Mouse (Mus musculus): ENCODE data around the gene Riok1. TPM values are rescaled to one million over a fixed set of nuclear protein-coding genes. Genes with fewer than 3 reads are reported as not detected.

Gene Riok1
- polyA plus RNA-seq, 1 experiment from 2014 or later: 37.7 TPM

DNA sequence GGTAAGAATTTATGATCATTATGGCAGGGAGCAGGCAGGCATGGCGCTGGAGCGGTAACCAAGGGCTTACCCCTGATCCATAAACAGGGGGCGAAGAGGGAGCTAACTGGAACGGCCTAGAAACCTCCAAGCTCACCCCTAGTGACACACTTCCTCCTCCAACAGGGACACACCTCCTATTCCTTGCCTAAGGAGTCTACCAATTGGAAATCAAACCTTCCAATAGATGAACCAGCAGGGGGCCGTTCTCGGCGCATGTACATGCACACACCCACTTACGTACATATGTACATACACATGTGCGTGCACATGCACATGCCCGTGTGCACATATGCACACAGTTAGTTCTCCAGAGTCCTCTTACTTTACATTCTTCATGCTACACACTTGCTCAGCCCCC is 67.7 kb downstream of the Riok1 start:
- WGBS: 88% methylated on average over 10 of the region's 10 CpGs
- no peak for ATAC-seq
- no peaks in the 10 kb centered on the region for H3K36me3 ChIP-seq (ENCODE audit: control insufficient read depth, insufficient read depth, low read length)
- no peak overlapping the region for H3K4me3 ChIP-seq (ENCODE audit: low read length)
- no peaks in the 10 kb centered on the region for H3K9me3 ChIP-seq (ENCODE audit: control insufficient read depth, low read length)
- no peaks in the 10 kb centered on the region for H3K4me1 ChIP-seq (ENCODE audit: control insufficient read depth, insufficient read depth, low read length)
- no peak overlapping the region for H3K27ac ChIP-seq (ENCODE audit: low read length)
- no peak overlapping the region for H3K9ac ChIP-seq (ENCODE audit: low read depth, low read length)
- no peak overlapping the region for H3K4me2 ChIP-seq (ENCODE audit: low read depth, low read length)
- no peaks in the 10 kb centered on the region for H3K27me3 ChIP-seq (replicated peaks; ENCODE audit: control insufficient read depth, insufficient read depth, low read length)

DNA sequence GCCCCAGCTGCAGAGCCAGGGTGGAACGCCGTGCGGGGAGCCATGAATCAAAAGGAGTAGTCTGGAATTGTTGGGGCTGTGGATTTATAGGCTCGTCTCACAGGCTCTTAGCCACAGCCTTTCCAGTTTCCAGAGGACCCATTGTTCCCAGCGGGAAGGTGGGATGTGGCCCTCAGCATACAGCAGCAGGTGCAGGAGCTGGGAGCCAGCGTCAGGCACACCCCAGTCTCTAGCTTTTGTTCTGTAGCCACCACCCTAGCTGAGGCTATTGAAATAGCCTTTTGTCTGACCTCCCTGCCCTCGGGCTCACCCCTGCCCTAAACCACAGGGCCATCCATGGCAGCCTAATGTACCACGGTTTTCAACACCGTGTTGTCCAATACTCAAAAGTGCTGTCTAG is 72.3 kb downstream of the Riok1 start:
- WGBS: 75% methylated on average over 9 of the region's 9 CpGs
- no peak overlapping the region for H3K27ac ChIP-seq (ENCODE audit: low read length)

More for the DNA sequence above, 72.3 kb downstream of the Riok1 start:
- Histone ChIP-seq H3K4me2 (ENCODE audit: low read depth, low read length) (no peak overlapping the region), H3K9me3 (ENCODE audit: control insufficient read depth, low read length) (no peaks in the 10 kb centered on the region), H3K4me3 (ENCODE audit: low read length) (no peak overlapping the region), H3K36me3 (ENCODE audit: control insufficient read depth, insufficient read depth, low read length) (no peaks in the 10 kb centered on the region), H3K27me3 (replicated peaks; ENCODE audit: control insufficient read depth, insufficient read depth, low read length) (no peaks in the 10 kb centered on the region), H3K4me1 (ENCODE audit: control insufficient read depth, insufficient read depth, low read length) (no peaks in the 10 kb centered on the region), H3K9ac (ENCODE audit: low read depth, low read length) (no peak overlapping the region)
- no peak for ATAC-seq

Small RNA genes within 50 kb of the gene (microRNA-seq; reads per million reads assigned to microRNA genes)
- gene Gm27387: not detected

Other genes with a start within 250 kb of the Riok1 start
- 126 and 129 TPM in 2 replicates for gene Ssr1, start 42.8 kb upstream of the Riok1 start, polyA plus RNA-seq (2015; fragmentation: Nextera tagmentation; extraction: Ambion mirVana)
- gene Cage1, start 74 bp downstream of the Riok1 start, polyA plus RNA-seq (2015; fragmentation: Nextera tagmentation; extraction: Ambion mirVana): 0.89 and 0.93 TPM in 2 replicates
- 8.4 TPM in 2 replicates for gene Dsp, start 114.3 kb downstream of the Riok1 start, polyA plus RNA-seq (2015; fragmentation: Nextera tagmentation; extraction: Ambion mirVana)
- gene Snrnp48, start 167.9 kb downstream of the Riok1 start, polyA plus RNA-seq (2015; fragmentation: Nextera tagmentation; extraction: Ambion mirVana): 27.3 and 30.9 TPM in 2 replicates